Mouse (Mus musculus) liver, embryonic 14.5 days (tissue): Measurements from ENCODE around the gene C1ql3. TPM values are rescaled to one million over a fixed set of nuclear protein-coding genes. Genes with fewer than 3 reads are reported as not detected.

Experiments
- ATAC-seq: fragments of 200-750 bp; cut with Nextera tagmentation; 2 replicates; pipeline ENCODE4 v1.8.0; 2017; ENCODE audit warnings: moderate number of reproducible peaks, mild to moderate bottlenecking, moderate library complexity; ENCODE audit not compliant: insufficient read depth
- DNase-seq, 3 experiments: peaks; one replicate each; pipeline ENCODE4 v3.0.0-alpha.2; 2012 to 2013; ENCODE audit warnings: low read depth in 3 of 3, low spot score in 3 of 3
- H3K27ac ChIP-seq: fragments of 300-500 bp; sonication (generic); 2 replicates; pipeline ENCODE4 v1.5.1; 2014; ENCODE audit warnings: moderate library complexity, mild to moderate bottlenecking, control low read depth, inconsistent platforms
- H3K27me3 ChIP-seq: fragments of 300-500 bp; sonication (generic); 2 replicates; pipeline ENCODE4 v1.6.1; 2014; ENCODE audit warnings: mild to moderate bottlenecking, low read length, moderate library complexity; ENCODE audit not compliant: control insufficient read depth, insufficient read depth
- H3K36me3 ChIP-seq: fragments of 300-500 bp; sonication (generic); replicated peaks from 2 replicates; pipeline ENCODE4 v1.6.1; 2014; ENCODE audit warnings: low read depth; ENCODE audit not compliant: control insufficient read depth, insufficient read depth
- H3K4me1 ChIP-seq, 2 experiments: fragments of 200-500 bp in 1 of 2; fragments of 300-500 bp in 1 of 2; sonication (generic) in 1 of 2; replicated peaks; 2 replicates each; pipeline ENCODE4 v1.6.1; 2012 to 2014; ENCODE audit warnings: antibody characterized with exemption in 1 of 2, inconsistent platforms in 1 of 2, low read length in 1 of 2; ENCODE audit not compliant: control insufficient read depth in 2 of 2, insufficient read depth in 2 of 2
- H3K4me2 ChIP-seq: fragments of 300-500 bp; sonication (generic); 2 replicates; pipeline ENCODE4 v1.6.1; 2014; ENCODE audit warnings: low read depth, mild to moderate bottlenecking, control low read depth, moderate library complexity
- H3K4me3 ChIP-seq, 2 experiments: fragments of 200-500 bp in 1 of 2; fragments of 300-500 bp in 1 of 2; sonication (generic) in 1 of 2; 2 replicates each; pipeline ENCODE4 v1.5.1; 2012 to 2014; ENCODE audit warnings: low read depth in 2 of 2, low read length in 2 of 2, mild to moderate bottlenecking in 2 of 2, control low read depth in 1 of 2, inconsistent platforms in 1 of 2, moderate library complexity in 1 of 2; ENCODE audit not compliant: insufficient read depth in 1 of 2
- H3K9ac ChIP-seq: fragments of 300-500 bp; sonication (generic); replicated peaks from 2 replicates; pipeline ENCODE4 v1.6.1; 2014; ENCODE audit warnings: mild to moderate bottlenecking, control low read depth, moderate library complexity
- H3K9me3 ChIP-seq: fragments of 300-500 bp; sonication (generic); 2 replicates; pipeline ENCODE4 v1.6.1; 2016; ENCODE audit warnings: low read length, mixed read lengths; ENCODE audit not compliant: control insufficient read depth
- CTCF ChIP-seq: IDR thresholded peaks from 2 replicates; pipeline ENCODE4 v1.5.1; 2016; ENCODE audit warnings: antibody characterized with exemption, low read depth, control low read depth
- EP300 ChIP-seq: IDR thresholded peaks from 2 replicates; pipeline ENCODE4 v1.6.1; 2016; ENCODE audit warnings: antibody characterized with exemption, low read depth
- WGBS: fragments of 180-500 bp; shearing (Covaris S2); extraction: QIAGEN DNeasy Blood & Tissue Kit; methylation state at CpG from one replicate; pipeline ENCODE4 v1.1.7; 2014; ENCODE audit not compliant: insufficient replicate concordance; 5-methylcytosine and 5-hydroxymethylcytosine counted together
- polyA plus RNA-seq, 2 experiments: library from polyadenylated mRNA; depleted of rRNA in 1 of 2; stranded (reverse) in 1 of 2; unstranded in 1 of 2; fragments of >200 nt; fragmentation: Nextera tagmentation in 1 of 2; extraction: Ambion mirVana in 1 of 2; gene quantifications; 2 replicates each; pipeline versions ENCODE4 v1.2.1 to v1.2.3; 2012 to 2014

Gene C1ql3
- polyA plus RNA-seq, 2 experiments = 0.02 to 0.10 TPM

GRCm38 (mm10) chr2:12978771-12979170 lies 32.8 kb downstream of the C1ql3 start:
- H3K9me3 ChIP-seq = no peaks in the 10 kb centered on the region
- H3K27me3 ChIP-seq = no peaks in the 10 kb centered on the region
- H3K4me1 ChIP-seq = no peaks in the 10 kb centered on the region
- H3K4me2 ChIP-seq = no peak overlapping the region
- WGBS = 61% methylated on average over 4 of the region's 4 CpGs
- TF ChIP-seq EP300 (no peak), CTCF (no peak)
- DNase-seq (no peak), ATAC-seq (no peak)
- no peak overlapping the region for H3K4me3 ChIP-seq
- no peaks in the 10 kb centered on the region for H3K36me3 ChIP-seq
- H3K27ac ChIP-seq = no peak overlapping the region
- no peak overlapping the region for H3K9ac ChIP-seq

GRCm38 (mm10) chr2:12977367-12977766 lies 34.2 kb downstream of the C1ql3 start:
- Histone ChIP-seq H3K27ac (no peak overlapping the region), H3K4me1 (no peaks in the 10 kb centered on the region), H3K4me2 (no peak overlapping the region), H3K27me3 (no peaks in the 10 kb centered on the region), H3K9me3 (no peaks in the 10 kb centered on the region), H3K9ac (no peak overlapping the region), H3K36me3 (no peaks in the 10 kb centered on the region), H3K4me3 (no peak overlapping the region)
- TF ChIP-seq EP300 (no peak), CTCF (no peak)
- ATAC-seq (no peak), DNase-seq (no peak)
- 76% methylated on average over 7 of the region's 7 CpGs for WGBS

GRCm38 (mm10) chr2:12973752-12974151 lies 37.9 kb downstream of the C1ql3 start:
- Histone ChIP-seq H3K36me3 (no peaks in the 10 kb centered on the region), H3K4me1 (no peaks in the 10 kb centered on the region), H3K9me3 (no peaks in the 10 kb centered on the region), H3K4me2 (no peak overlapping the region), H3K9ac (no peak overlapping the region), H3K27me3 (no peaks in the 10 kb centered on the region), H3K4me3 (no peak overlapping the region), H3K27ac (no peak overlapping the region)
- no peak for TF ChIP-seq EP300
- no peak for TF ChIP-seq CTCF
- 69% methylated on average over 2 of the region's 2 CpGs for WGBS
- ATAC-seq = no peak
- DNase-seq = no peak

GRCm38 (mm10) chr2:12970049-12970724 lies 41.4 kb downstream of the C1ql3 start:
- WGBS = 73% methylated on average over 12 of the region's 12 CpGs
- Histone ChIP-seq H3K9ac (no peak overlapping the region), H3K4me1 (no peaks in the 10 kb centered on the region), H3K27me3 (no peaks in the 10 kb centered on the region), H3K4me2 (no peak overlapping the region), H3K9me3 (no peaks in the 10 kb centered on the region), H3K36me3 (no peaks in the 10 kb centered on the region), H3K4me3 (no peak overlapping the region), H3K27ac (no peak overlapping the region)
- TF ChIP-seq EP300 (no peak), CTCF (no peak)
- no peak for DNase-seq
- no peak for ATAC-seq

- H3K4me3 ChIP-seq = no peak overlapping the region
- no peaks in the 10 kb centered on the region for H3K9me3 ChIP-seq
- H3K27me3 ChIP-seq = no peaks in the 10 kb centered on the region
- ATAC-seq (no peak), DNase-seq (no peak)
- H3K27ac ChIP-seq = no peak overlapping the region
- no peak overlapping the region for H3K9ac ChIP-seq
- no peaks in the 10 kb centered on the region for H3K36me3 ChIP-seq
- H3K4me1 ChIP-seq = no peaks in the 10 kb centered on the region
- TF ChIP-seq EP300 (no peak), CTCF (no peak)
- H3K4me2 ChIP-seq = no peak overlapping the region
Observed at GRCm38 (mm10) chr2:12956703-12957424, 54.7 kb downstream of the C1ql3 start.

Other genes with a start within 250 kb of the C1ql3 start
- gene Pter, start 87.8 kb downstream of the C1ql3 start, polyA plus RNA-seq (2012; rRNA removed) = 15.4 and 20.8 TPM in 2 replicates
- 33.2 and 38.5 TPM in 2 replicates for gene Pter, start 87.8 kb downstream of the C1ql3 start, polyA plus RNA-seq (2014; fragmentation: Nextera tagmentation; extraction: Ambion mirVana)